Mouse (Mus musculus) forebrain, postnatal 0 days (tissue): ENCODE results near the gene Fam213b. TPM values are rescaled to one million over a fixed set of nuclear protein-coding genes. Genes with fewer than 3 reads are reported as not detected.

ENCODE experiments used
- ATAC-seq: fragments of 200-750 bp; cut with Nextera tagmentation; 2 replicates; pipeline ENCODE4 v1.8.0; 2017; ENCODE audit warnings: mild to moderate bottlenecking, moderate library complexity
- DNase-seq: peaks from one replicate; pipeline ENCODE4 v3.0.0-alpha.2; 2015
- H3K27ac ChIP-seq: fragments of 300-500 bp; sonication (generic); 2 replicates; pipeline ENCODE4 v1.5.1; 2014; ENCODE audit warnings: low read depth, mild to moderate bottlenecking, antibody characterized with exemption, low read length, moderate library complexity, mixed read lengths
- H3K27me3 ChIP-seq: fragments of 300-500 bp; sonication (generic); 2 replicates; pipeline ENCODE4 v1.6.1; 2014; ENCODE audit warnings: mild to moderate bottlenecking, low read length, mixed read lengths; ENCODE audit not compliant: insufficient read depth
- H3K36me3 ChIP-seq: fragments of 300-500 bp; sonication (generic); 2 replicates; pipeline ENCODE4 v1.6.1; 2014; ENCODE audit warnings: mild to moderate bottlenecking, moderate library complexity; ENCODE audit not compliant: insufficient read depth
- H3K4me1 ChIP-seq: fragments of 300-500 bp; sonication (generic); 2 replicates; pipeline ENCODE4 v1.6.1; 2014; ENCODE audit warnings: antibody characterized with exemption; ENCODE audit not compliant: insufficient read depth
- H3K4me2 ChIP-seq: fragments of 300-500 bp; sonication (generic); 2 replicates; pipeline ENCODE4 v1.6.1; 2014; ENCODE audit warnings: low read depth, mild to moderate bottlenecking, moderate library complexity
- H3K4me3 ChIP-seq: fragments of 300-500 bp; sonication (generic); 2 replicates; pipeline ENCODE4 v1.5.1; 2014; ENCODE audit warnings: low read depth, low read length, mixed read lengths
- H3K9ac ChIP-seq: fragments of 300-500 bp; sonication (generic); 2 replicates; pipeline ENCODE4 v1.6.1; 2014; ENCODE audit warnings: mild to moderate bottlenecking
- H3K9me3 ChIP-seq: fragments of 300-500 bp; sonication (generic); 2 replicates; pipeline ENCODE4 v1.6.1; 2016; ENCODE audit warnings: low read length
- CTCF ChIP-seq: sonication (generic); IDR thresholded peaks from 2 replicates; pipeline ENCODE4 v1.5.1; 2016; ENCODE audit warnings: antibody characterized with exemption, control low read depth, low read depth
- WGBS: fragments of 180-500 bp; shearing (Covaris S2); extraction: QIAGEN DNeasy Blood & Tissue Kit; methylation state at CpG from one replicate; pipeline ENCODE4 v1.1.7; 2014; 5-methylcytosine and 5-hydroxymethylcytosine counted together
- polyA plus RNA-seq: library from polyadenylated mRNA; unstranded; fragments of >200 nt; fragmentation: Nextera tagmentation; extraction: Ambion mirVana; gene quantifications from 2 replicates; pipeline ENCODE4 v1.2.1, GENCODE M21; 2015
- total RNA-seq: library from RNA; depleted of rRNA; stranded (reverse); fragments of >200 nt; gene quantifications from 2 replicates; pipeline ENCODE4 v1.2.3, GENCODE M21; 2014

Fam213b gene
- total and polyA plus RNA-seq, 2 experiments from 2014 or later, result 30.8 to 62.1 TPM

DNA sequence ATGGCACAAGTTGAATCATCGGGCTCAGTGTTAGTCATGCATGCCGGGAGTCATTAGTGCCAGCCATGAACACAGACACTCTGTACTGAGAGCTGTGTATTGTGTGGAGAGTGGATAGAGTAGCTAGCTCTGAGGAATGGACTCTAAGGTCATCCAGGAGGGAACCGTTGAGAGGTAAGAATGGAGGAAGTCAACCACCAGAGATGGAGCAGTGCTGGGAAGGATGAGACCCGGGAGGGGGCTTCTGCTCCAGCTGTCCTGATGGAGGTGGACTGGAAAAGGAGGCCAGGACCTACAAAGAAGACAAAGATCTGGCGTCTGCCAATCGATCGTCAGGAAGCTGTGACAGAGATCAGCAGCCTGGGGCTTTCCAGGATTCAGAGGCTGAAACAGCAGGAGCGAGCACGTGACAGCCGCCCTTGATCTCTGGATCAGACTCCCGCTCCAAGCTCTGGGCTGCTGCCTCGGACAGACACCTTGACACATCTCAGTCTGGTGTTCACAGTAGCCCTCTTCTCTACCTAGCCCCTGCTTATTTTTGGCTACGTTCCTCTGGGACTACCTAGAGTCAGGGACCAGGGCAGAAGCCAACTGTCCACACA lies 34.5 kb upstream of the Fam213b start:
- no peaks in the 10 kb centered on the region for H3K9me3 ChIP-seq
- no peak overlapping the region for H3K9ac ChIP-seq
- no peak overlapping the region for H3K4me3 ChIP-seq
- H3K27me3 ChIP-seq, result no peaks in the 10 kb centered on the region
- ATAC-seq, result no peak
- no peak for TF ChIP-seq CTCF
- no peak overlapping the region for H3K27ac ChIP-seq
- H3K4me1 ChIP-seq, result no peaks in the 10 kb centered on the region
- 58% methylated on average over 13 of the region's 13 CpGs for WGBS
- no peak overlapping the region for H3K4me2 ChIP-seq
- DNase-seq, result no peak
- H3K36me3 ChIP-seq, result no peaks in the 10 kb centered on the region

DNA sequence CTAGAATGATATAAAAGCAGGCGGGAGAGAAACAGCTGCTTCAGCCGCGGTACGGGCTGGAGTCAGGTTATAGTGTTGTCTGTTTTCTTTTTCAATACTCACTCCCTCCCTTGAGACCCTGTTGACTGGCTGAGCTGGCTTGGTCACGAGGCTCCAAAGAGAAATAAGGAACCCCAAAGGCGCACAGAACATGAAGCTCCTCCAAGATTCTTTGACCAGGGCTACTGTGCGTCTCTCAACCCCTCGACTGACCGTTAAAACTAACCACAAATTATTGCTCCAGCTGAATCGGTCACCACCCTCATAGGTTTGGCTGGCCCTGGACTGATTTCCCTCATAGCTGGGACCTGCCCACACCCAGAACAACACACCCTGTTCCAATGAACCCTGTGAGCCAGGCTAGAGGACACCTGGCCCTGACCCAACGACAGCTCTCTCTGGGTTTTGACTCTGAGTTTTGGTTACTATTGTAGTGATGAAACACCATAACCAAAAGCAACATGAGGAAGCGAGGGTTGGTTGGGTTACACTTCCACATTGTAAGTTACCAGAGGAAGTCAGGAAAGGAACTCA lies 30.2 kb upstream of the Fam213b start:
- Histone ChIP-seq H3K4me1 (no peaks in the 10 kb centered on the region), H3K4me3 (no peak overlapping the region), H3K27me3 (no peaks in the 10 kb centered on the region), H3K4me2 (no peak overlapping the region), H3K9ac (no peak overlapping the region), H3K36me3 (no peaks in the 10 kb centered on the region), H3K9me3 (no peaks in the 10 kb centered on the region), H3K27ac (no peak overlapping the region)
- no peak for TF ChIP-seq CTCF
- no peak for DNase-seq
- WGBS, result 86% methylated on average over 12 of the region's 12 CpGs
- no peak for ATAC-seq

DNA sequence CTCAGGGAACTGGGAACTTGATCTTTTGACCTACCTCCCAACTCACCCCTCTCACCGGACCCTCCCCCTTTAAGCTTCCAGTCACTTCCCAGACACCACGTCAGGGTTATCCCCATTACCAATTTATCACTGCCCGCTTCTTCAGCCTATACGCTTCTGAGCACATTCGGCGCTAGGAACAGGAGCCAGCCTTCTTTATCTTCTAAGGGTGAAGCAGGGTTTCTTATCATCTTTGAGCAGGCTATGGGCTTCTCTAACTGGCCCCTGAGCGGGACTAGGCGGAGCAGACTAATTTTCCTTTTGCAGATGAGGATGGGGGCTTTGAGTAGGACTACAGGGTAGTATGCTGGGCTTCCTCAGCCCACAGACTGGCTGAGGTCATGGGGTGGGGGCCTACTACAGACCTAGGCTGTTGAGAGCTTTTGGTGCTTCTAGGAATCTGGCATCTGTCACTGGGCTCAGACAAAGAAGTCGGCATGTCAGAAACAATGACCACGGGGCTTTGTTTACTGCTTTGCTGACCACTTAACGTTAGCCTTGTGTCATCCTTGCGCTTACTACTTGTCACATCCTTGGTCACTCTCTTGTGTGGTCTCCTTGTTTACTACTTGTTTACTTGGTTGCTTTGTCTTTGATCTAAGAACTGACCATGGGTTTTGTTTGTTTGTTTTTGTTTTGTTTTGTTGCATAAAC lies 29.6 kb upstream of the Fam213b start, which contains the start of gene Tnfrsf14:
Tnfrsf14 (minus strand) TSS at position 169 of the 693 bp plus-strand sequence.
- Histone ChIP-seq H3K4me2 (no peak within 1 kb of the TSS), H3K27ac (no peak within 1 kb of the TSS), H3K27me3 (no peaks in the 10 kb centered on the region), H3K4me1 (no peaks in the 10 kb centered on the region), H3K4me3 (no peak within 1 kb of the TSS), H3K9ac (no peak within 1 kb of the TSS), H3K36me3 (no peaks in the 10 kb centered on the region), H3K9me3 (no peaks in the 10 kb centered on the region)
- WGBS, result 63% methylated on average over 12 of the region's 12 CpGs
- no peak for TF ChIP-seq CTCF
- DNase-seq, result no peak
- ATAC-seq, result no peak

DNA sequence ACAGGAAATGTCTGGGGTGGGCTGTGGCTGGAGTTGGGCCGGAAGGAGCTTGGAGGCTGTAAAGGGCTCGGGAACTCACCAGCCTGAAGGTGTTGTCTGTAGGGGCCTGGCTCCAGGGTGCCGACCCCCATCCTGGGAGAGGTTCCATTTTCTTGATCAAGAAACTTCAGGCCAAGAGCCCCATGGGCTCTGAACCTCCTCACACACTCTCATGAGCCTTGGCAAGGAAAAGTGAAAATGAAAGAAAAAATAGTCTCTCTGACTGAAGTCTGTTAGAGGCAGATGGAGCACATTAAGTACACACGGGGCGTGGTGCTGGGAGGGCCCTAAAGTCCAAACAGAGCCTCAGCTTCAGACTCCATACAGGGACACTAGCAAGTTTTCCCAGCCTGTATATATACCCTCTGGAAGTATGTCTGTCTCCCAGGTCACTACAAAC lies 29.0 kb upstream of the Fam213b start:
- Histone ChIP-seq H3K4me2 (no peak overlapping the region), H3K27me3 (no peaks in the 10 kb centered on the region), H3K4me3 (no peak overlapping the region), H3K9me3 (no peaks in the 10 kb centered on the region), H3K27ac (no peak overlapping the region), H3K9ac (no peak overlapping the region), H3K36me3 (no peaks in the 10 kb centered on the region), H3K4me1 (no peaks in the 10 kb centered on the region)
- no peak for TF ChIP-seq CTCF
- ATAC-seq, result no peak
- 81% methylated on average over 5 of the region's 5 CpGs for WGBS
- no peak for DNase-seq

DNA sequence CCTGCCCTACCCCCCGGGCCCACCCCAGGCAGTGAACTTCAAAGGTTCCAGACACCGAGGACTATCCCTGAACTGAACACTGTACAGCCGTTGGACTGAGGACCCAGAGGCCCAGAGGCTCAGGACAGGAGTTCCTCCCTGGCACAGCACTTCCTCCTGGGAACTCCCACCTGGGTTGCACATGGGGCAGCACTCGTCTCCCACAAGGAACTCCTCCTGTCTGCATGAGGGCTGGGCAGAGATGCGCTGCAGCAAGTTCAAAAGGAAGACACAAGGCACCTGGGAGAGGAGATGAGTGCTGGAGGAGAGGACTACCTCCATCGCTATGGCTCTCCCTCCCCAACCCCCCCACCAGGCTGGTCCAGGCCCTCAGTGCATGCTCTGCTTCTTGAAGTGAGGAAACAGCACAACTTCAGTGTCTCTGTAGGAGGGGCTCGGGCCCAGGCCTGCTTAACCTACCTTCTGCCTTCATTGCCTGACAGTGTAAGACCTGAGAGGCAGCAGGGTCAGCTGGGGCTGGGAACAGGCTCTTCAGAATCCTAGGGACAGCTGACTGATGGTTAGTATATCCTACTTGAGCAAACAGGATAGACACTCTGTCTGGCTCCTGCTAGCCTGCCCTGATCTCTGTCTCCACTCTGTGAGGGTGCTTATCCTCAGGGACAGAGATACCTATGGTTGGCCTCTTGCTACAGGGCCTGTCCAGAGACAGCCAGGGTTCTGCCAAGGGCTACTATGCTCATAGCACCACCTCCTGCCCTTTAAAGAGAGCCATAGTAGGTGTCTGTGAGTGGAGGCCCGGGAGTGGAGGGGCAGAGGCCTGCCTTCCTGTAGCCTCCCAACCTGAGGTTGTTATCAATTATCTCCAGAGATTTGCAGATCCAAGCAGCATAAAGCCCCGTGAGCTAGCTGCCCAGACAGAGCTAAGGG lies 28.3 kb upstream of the Fam213b start:
- ATAC-seq, result no peak
- Histone ChIP-seq H3K36me3 (no peaks in the 10 kb centered on the region), H3K4me2 (no peak overlapping the region), H3K9me3 (no peaks in the 10 kb centered on the region), H3K4me3 (no peak overlapping the region), H3K4me1 (no peaks in the 10 kb centered on the region), H3K9ac (no peak overlapping the region), H3K27ac (no peak overlapping the region), H3K27me3 (no peaks in the 10 kb centered on the region)
- WGBS, result 66% methylated on average over 9 of the region's 9 CpGs
- no peak for TF ChIP-seq CTCF
- DNase-seq, result no peak

DNA sequence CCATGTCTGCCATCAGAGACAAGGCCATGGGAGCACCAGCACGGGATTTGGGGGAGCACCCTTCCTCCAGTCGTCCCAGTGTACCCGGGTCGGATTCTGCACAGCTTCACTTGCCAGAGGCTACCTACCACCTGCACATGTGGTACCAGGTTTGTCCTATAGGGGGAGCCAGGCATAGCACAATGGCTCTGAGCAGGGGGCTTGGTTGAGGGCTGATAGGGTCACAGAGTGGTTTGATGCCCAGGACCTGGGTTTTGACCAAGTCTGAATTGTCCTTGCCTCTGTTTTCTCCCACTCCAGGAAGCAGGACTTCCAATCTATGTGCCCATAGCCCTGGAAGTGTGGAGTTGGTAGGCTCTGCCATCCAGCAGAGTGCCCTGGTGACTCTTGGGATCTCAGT lies 26.5 kb upstream of the Fam213b start:
- WGBS, result 56% methylated on average over 4 of the region's 4 CpGs
- H3K27ac ChIP-seq, result no peak overlapping the region
- H3K9ac ChIP-seq, result no peak overlapping the region
- DNase-seq, result no peak
- no peak for ATAC-seq
- no peaks in the 10 kb centered on the region for H3K27me3 ChIP-seq
- peak; percentile 27; the same call in 1 of the 2 replicates for TF ChIP-seq CTCF
- H3K4me1 ChIP-seq, result no peaks in the 10 kb centered on the region
- H3K4me3 ChIP-seq, result no peak overlapping the region
- no peaks in the 10 kb centered on the region for H3K9me3 ChIP-seq
- no peak overlapping the region for H3K4me2 ChIP-seq
- H3K36me3 ChIP-seq, result no peaks in the 10 kb centered on the region
